Mouse (Mus musculus) heart, adult 2 months (tissue): ENCODE results near the gene Pam.

Experiments used
- EP300 ChIP-seq: fragments of 200-500 bp; IDR thresholded peaks from 2 replicates; pipeline ENCODE4 v1.6.1; 2011; ENCODE audit warnings: low read depth, low read length, control low read depth; ENCODE audit not compliant: insufficient read depth
- POLR2A ChIP-seq: fragments of 200-500 bp; IDR thresholded peaks from 2 replicates; pipeline ENCODE4 v1.6.1; 2011; ENCODE audit warnings: mild to moderate bottlenecking, low read depth, low read length, control low read depth; ENCODE audit not compliant: insufficient read depth

DNA sequence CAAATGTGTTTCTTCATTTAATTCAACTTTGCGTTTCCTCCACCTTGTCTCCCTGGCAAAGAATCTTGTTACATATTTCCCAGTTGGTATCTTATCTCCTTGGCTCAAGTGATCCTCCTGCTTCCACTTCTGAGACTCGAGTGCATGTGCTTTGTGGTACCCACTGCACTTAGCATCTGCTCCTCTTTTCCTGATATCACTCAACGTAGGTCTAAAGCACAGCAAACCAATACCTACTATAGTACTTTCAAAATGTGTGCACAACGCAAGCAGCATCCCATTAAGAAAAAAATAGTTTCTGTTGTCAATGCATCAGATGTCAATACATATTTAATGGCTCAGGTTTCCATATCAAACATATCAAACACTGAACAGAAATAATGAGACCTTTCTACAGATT is 349.7 kb downstream of the Pam start:
- TF ChIP-seq EP300 (no peak), POLR2A (no peak)
